Mouse (Mus musculus) right cerebral cortex, adult 2 months (tissue): Measurements from ENCODE around the gene Tufm.

Experiments used
- DNase-seq, 2 experiments: peaks; one replicate each; pipeline ENCODE4 v3.0.0; 2021 to 2022; ENCODE audit warnings: low spot score in 2 of 2

Gene Tufm

DNA sequence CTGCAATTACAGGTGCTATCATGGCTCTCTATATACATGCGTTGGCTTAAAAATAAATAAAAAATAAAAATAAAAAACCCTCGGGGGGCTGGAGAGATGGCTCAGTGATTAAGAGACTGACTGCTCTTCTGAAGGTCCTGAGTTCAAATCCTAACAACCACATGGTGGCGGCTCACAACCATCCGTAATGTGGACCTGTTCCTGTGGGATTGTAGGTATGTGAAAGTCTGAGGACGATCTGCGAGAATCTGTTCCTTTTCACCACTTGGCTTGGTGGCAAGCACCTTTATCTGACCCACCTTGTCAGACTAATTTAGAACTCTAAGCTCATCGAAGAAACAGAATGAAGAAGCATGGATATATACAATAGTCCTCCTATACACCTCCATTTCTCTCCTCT, 12.3 kb downstream of the Tufm start:
- DNase-seq = no peak

GRCm38 (mm10) chr7:126501684-126502022, 14.5 kb downstream of the Tufm start:
- DNase-seq = no peak

- DNase-seq = peak; percentile 94 to 96
Observed at GRCm38 (mm10) chr7:126502023-126502741, 15.0 kb downstream of the Tufm start.

GRCm38 (mm10) chr7:126502751-126503150, 15.6 kb downstream of the Tufm start:
- DNase-seq = no peak

DNA sequence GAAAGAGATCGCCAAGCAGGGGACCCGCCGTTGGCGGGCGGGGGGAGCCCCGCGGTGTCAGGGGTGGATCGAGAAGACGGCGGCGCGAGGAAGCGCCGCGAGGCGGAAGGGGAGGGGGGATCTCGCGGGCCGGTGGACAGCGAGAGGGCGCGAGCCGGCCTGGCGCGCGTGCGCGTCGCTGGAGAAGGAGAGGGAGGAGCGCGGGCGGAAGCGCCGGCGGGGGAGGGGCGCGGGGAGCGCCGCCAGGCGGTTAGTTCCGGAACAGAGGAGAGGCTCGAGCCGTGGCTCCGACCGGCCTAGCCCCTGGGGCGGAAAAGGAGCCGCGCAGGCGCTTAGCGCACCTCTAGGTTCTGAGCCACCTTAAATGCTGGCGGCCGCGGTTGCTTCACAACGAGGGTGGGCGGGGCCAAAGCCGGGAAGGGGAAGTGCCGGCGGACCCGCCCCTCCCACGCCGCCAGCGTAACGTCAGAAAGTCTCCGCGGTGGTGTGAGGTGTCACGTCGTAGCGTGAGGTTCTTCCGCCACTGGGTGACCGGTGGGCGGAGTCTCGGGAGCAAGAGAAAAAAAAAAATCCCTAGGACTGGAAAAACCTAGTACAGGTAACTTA, 16.2 kb downstream of the Tufm start, which contains the start of gene Atxn2l:
Atxn2l (minus strand) TSS at position 165 of the 606 bp plus-strand sequence.
- DNase-seq = peak; percentile 98 to 99

DNA sequence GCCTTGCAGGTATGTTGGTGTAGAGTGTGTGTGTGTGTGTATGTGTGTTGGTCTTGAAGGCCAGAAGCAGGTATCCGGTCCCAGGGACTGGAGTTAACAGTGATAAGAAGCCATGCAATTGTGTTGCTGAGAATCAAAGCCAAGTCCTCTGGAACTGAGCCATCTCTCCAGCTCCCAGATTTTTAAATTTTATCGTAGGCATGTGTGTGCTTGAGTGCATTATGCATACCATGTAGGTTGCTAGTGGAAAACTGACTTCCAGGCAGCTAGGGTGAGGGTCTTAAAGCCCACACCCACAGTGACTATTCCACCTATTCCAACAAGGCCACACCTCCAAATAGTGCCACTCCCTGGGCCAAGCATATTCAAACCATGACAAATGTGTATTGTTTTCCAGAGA, 17.8 kb downstream of the Tufm start:
- DNase-seq = no peak

DNA sequence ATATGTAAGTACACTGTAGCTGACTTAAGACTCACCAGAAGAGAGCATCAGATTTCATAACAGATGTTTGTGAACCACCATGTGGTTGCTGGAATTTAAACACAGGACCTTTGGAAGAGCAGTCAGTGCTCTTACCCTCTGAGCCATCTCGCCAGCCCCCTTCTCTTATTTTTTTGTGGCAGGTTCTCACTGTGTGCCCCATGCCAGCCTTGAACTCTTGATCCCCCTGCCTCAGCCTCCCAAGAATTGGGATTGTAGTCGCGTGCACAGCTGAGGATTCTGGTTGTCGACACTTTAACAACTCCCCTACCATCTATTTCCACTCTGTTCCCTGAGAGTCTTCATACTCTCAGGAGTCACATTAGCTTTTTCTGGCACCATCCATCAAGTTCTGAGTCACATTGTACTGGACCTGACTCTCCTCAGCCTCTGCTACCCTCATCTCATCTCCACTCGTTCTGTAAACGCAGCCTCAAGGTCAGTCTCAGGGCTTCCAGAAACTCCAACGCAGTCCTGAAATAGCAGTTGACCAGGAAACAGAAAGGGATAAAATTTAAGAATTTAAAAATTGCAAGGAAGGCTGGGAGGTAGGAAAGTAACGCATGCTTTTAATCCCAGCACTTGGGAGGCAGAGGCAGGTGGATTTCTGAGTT, 20.1 kb downstream of the Tufm start:
- no peak for DNase-seq

GRCm38 (mm10) chr7:126511287-126511686, 24.1 kb downstream of the Tufm start:
- DNase-seq = no peak

GRCm38 (mm10) chr7:126518261-126518941, 31.2 kb downstream of the Tufm start:
- no peak for DNase-seq

GRCm38 (mm10) chr7:126519513-126519912, 32.4 kb downstream of the Tufm start:
- peak in 1 of 2 experiments; percentile 10 for DNase-seq

DNA sequence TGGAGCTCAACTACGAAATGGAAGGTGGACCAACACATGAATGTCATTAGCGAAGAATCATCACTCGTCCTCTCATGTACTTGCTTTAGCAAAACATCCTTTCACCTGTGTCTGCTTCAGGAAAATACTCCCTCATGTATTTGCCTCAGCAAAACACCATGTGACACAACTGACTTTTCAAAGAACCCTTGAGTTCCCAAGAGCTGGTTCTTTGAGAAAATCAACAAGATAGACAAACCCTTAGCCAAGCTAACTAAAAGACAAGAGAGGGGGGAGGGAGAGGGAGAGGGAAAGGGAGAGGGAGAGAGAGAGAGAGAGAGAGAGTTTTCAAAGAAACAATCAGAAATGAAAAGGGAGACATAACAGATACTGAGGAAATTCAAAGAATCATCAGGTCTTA, 36.2 kb downstream of the Tufm start:
- DNase-seq = no peak

GRCm38 (mm10) chr7:126528166-126528577, 41.0 kb downstream of the Tufm start:
- peak; percentile 35 to 52 for DNase-seq

DNA sequence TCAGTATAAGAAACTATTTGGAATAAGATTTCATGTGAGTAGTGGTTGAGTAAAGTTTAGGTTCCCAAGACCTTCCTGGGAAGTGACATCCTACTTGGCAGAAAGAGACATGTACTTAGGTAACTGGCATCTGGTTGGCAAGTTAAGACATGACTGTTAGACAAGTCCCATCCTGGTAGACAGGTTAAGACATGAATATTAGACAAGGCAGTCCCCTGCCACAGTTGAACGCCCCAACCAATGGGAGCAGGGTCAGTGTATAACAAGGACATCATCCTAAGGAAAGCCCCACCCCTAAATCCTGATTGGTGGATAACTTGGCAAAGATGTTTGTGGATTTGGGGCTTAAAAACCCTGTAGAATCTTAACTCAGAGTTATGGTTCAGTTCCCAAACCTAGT, 46.3 kb downstream of the Tufm start:
- DNase-seq = no peak

DNA sequence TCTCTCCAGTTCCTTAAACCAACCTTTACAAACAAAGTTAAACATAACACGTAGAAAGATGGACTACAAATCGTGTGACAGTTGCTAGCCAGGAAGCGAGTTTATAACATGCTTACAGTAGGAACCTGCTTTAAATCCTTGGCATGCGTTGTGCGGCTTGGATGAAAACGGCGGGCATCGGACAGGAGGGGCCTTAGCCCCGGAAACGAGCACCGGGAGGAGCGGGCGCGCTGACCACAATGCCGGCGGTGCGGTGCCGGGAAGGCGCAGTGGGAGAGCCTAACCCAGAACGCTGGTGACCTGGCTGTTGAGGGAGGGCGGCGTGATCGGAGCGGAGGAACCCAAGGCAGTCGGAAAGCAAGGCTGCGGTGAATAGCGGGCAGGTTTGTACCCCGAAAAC, 48.6 kb downstream of the Tufm start:
- no peak for DNase-seq

DNA sequence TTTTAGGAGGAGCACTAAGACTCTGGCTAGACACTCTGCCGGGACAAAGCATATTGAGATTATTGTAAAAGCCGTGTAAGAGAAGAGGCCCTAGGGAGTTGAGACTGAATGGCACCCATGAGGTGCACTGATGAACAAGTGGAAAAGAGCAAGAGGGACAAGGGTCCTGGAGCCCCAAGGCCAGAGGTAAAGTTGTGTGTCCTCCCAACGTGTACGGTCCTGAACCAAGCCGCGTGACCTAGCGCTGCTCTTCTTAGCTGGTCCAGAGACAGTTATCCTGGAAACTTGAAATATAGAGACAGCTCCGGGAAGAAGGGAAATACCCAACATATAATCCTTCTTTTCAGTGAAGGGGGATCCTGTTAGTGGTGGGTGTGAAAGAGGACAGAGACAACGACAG, 49.3 kb downstream of the Tufm start:
- DNase-seq = no peak

DNA sequence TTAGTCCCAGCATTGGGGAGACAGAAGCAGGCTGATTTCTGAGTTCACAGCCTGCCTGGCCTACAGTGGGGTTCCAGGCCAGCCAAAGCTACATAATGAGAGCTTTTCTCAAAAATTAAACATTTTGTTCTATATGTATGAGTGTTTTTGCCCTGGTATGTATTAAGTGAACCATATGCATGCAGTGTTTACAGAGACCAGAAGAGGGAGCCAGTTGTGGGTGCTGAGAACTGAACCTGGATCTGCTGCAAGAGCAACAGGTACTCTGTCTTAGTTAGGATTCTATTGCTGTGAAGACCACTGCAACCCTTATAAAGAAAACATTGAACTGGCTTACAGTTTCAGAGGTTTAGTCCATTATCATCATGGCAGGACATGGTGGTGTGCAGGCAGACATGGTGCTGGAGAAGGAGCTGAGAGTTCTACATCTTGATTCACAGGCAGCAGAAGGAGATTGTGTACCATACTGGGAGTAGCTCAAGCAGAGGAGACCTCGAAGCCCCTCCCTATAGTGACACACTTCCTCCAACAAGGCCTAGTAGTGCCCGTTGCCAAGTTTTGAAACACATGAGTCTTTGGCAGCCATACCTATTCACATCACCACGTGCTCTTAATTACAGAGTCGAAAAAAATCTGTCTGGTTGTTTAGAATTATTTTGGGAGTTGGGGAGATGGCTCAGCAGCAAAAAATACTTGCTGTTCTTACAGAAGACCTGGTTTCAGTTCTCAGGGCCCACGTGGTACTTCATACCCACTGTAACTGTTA, 50.8 kb downstream of the Tufm start:
- DNase-seq = peak in 1 of 2 experiments; percentile 9
